Mouse (Mus musculus): ENCODE data around the gene Lrig1.

- TF ChIP-seq POLR2A (IDR thresholded peaks at IDR 0.05; ENCODE audit: insufficient read depth, low read depth, low read length) (no peak), CTCF (IDR thresholded peaks at IDR 0.05) (no peak)
These were observed 2.5 kb downstream of the Lrig1 start for GRCm38 (mm10) chr6:94697423-94697822.
